Mouse (Mus musculus): Measurements from ENCODE around the gene Wdr81. TPM values are rescaled to one million over a fixed set of nuclear protein-coding genes. Genes with fewer than 3 reads are reported as not detected.
"Not testable (repeated sequence)": the region's sequence is repeated elsewhere in the genome, so short reads cannot be mapped to it uniquely, and the experiment has no call there.

Gene Wdr81
- total RNA-seq, 2 experiments from 2014 or later: 9.3 to 10.4 TPM

GRCm38 (mm10) chr11:75461743-75462252 is 7.3 kb upstream of the Wdr81 start:
- peak in 1 of 2 experiments; percentile 48 for DNase-seq (ENCODE audit: low spot score in 2 of 2)

GRCm38 (mm10) chr11:75460844-75461742 is 6.6 kb upstream of the Wdr81 start, which contains the start of gene Tlcd2:
TSS of gene Tlcd2 (plus strand) at chr11:75461715.
- DNase-seq (ENCODE audit: low spot score in 2 of 2): peak; percentile 97 to 99

GRCm38 (mm10) chr11:75460103-75460843 is 5.8 kb upstream of the Wdr81 start:
- peak in 1 of 2 experiments; percentile 76 for DNase-seq (ENCODE audit: low spot score in 2 of 2)

GRCm38 (mm10) chr11:75459751-75460102 is 5.2 kb upstream of the Wdr81 start:
- DNase-seq (ENCODE audit: low spot score in 2 of 2): no peak

- DNase-seq (ENCODE audit: low spot score in 2 of 2): peak in 1 of 2 experiments; percentile 52
Measured at GRCm38 (mm10) chr11:75459141-75459711, 4.7 kb upstream of the Wdr81 start.

- DNase-seq (ENCODE audit: low spot score in 2 of 2): no peak
Measured at GRCm38 (mm10) chr11:75458628-75459041, 4.1 kb upstream of the Wdr81 start.

- no peak for DNase-seq (ENCODE audit: low spot score in 2 of 2)
Measured at GRCm38 (mm10) chr11:75458169-75458568, 3.7 kb upstream of the Wdr81 start.

- no peak for DNase-seq (ENCODE audit: low spot score in 2 of 2)
Measured at GRCm38 (mm10) chr11:75456440-75456871, 1.9 kb upstream of the Wdr81 start.

GRCm38 (mm10) chr11:75455971-75456370 is 1.5 kb upstream of the Wdr81 start:
- not testable (repeated sequence) for DNase-seq (ENCODE audit: low spot score in 2 of 2)

- DNase-seq (ENCODE audit: low spot score in 2 of 2): no peak
Measured at GRCm38 (mm10) chr11:75455041-75455736, 672 bp upstream of the Wdr81 start.

- DNase-seq (ENCODE audit: low spot score in 2 of 2): no peak
Measured at GRCm38 (mm10) chr11:75452812-75453557, 1.5 kb downstream of the Wdr81 start.

GRCm38 (mm10) chr11:75452081-75452480 is 2.4 kb downstream of the Wdr81 start:
- DNase-seq (ENCODE audit: low spot score in 2 of 2): no peak

- no peak for DNase-seq (ENCODE audit: low spot score in 2 of 2)
Measured at GRCm38 (mm10) chr11:75450936-75451335, 3.6 kb downstream of the Wdr81 start.

- no peak for DNase-seq (ENCODE audit: low spot score in 2 of 2)
Measured at GRCm38 (mm10) chr11:75450304-75450908, 4.1 kb downstream of the Wdr81 start.

- DNase-seq (ENCODE audit: low spot score in 2 of 2): no peak
Measured at GRCm38 (mm10) chr11:75449695-75450094, 4.8 kb downstream of the Wdr81 start.

- no peak for DNase-seq (ENCODE audit: low spot score in 2 of 2)
Measured at GRCm38 (mm10) chr11:75448575-75448974, 5.9 kb downstream of the Wdr81 start.

GRCm38 (mm10) chr11:75443711-75444110 is 10.8 kb downstream of the Wdr81 start:
- DNase-seq (ENCODE audit: low spot score in 2 of 2): no peak

GRCm38 (mm10) chr11:75441601-75442000 is 12.9 kb downstream of the Wdr81 start:
- peak in 1 of 2 experiments; percentile 15 for DNase-seq (ENCODE audit: low spot score in 2 of 2)

GRCm38 (mm10) chr11:75441034-75441433 is 13.5 kb downstream of the Wdr81 start:
- no peak for DNase-seq (ENCODE audit: low spot score in 2 of 2)

- DNase-seq (ENCODE audit: low spot score in 2 of 2): no peak
Measured at GRCm38 (mm10) chr11:75439951-75440350, 14.6 kb downstream of the Wdr81 start.
